Mouse (Mus musculus) limb, embryonic 11.5 days (tissue): Measurements from ENCODE around the gene Mrm1. TPM values are rescaled to one million over a fixed set of nuclear protein-coding genes. Genes with fewer than 3 reads are reported as not detected.

Experiments used
- ATAC-seq: fragments of 200-750 bp; cut with Nextera tagmentation; 2 replicates; pipeline ENCODE4 v1.8.0; 2017; ENCODE audit warnings: low read depth; ENCODE audit not compliant: insufficient number of reproducible peaks, low FRiP score, low TSS enrichment
- DNase-seq: peaks from one replicate; pipeline ENCODE4 v3.0.0-alpha.2; 2015; ENCODE audit warnings: low spot score
- H3K27ac ChIP-seq: fragments of 300-500 bp; sonication (generic); replicated peaks from 2 replicates; pipeline ENCODE4 v1.5.1; 2014; ENCODE audit warnings: low read depth, mild to moderate bottlenecking, low read length
- H3K27me3 ChIP-seq: fragments of 300-500 bp; sonication (generic); 2 replicates; pipeline ENCODE4 v1.6.1; 2014; ENCODE audit warnings: mild to moderate bottlenecking, low read length, mixed read lengths; ENCODE audit not compliant: control insufficient read depth, insufficient read depth
- H3K36me3 ChIP-seq: fragments of 300-500 bp; sonication (generic); 2 replicates; pipeline ENCODE4 v1.6.1; 2014; ENCODE audit warnings: mild to moderate bottlenecking, low read length, moderate library complexity, mixed read lengths; ENCODE audit not compliant: control insufficient read depth, insufficient read depth
- H3K4me1 ChIP-seq: fragments of 300-500 bp; sonication (generic); 2 replicates; pipeline ENCODE4 v1.6.1; 2014; ENCODE audit warnings: low read length, mixed read lengths; ENCODE audit not compliant: control insufficient read depth, insufficient read depth
- H3K4me2 ChIP-seq: fragments of 300-500 bp; sonication (generic); 2 replicates; pipeline ENCODE4 v1.6.1; 2014; ENCODE audit warnings: low read depth, mild to moderate bottlenecking, moderate library complexity; ENCODE audit not compliant: severe bottlenecking
- H3K4me3 ChIP-seq: fragments of 300-500 bp; sonication (generic); 2 replicates; pipeline ENCODE4 v1.5.1; 2014; ENCODE audit warnings: low read depth, low read length
- H3K9ac ChIP-seq: fragments of 300-500 bp; sonication (generic); 2 replicates; pipeline ENCODE4 v1.6.1; 2014; ENCODE audit warnings: mild to moderate bottlenecking, low read length
- H3K9me3 ChIP-seq: fragments of 300-500 bp; sonication (generic); 2 replicates; pipeline ENCODE4 v1.6.1; 2016; ENCODE audit warnings: low read length; ENCODE audit not compliant: control insufficient read depth
- WGBS: fragments of 180-500 bp; shearing (Covaris S2); extraction: QIAGEN DNeasy Blood & Tissue Kit; methylation state at CpG from one replicate; pipeline ENCODE4 v1.1.7; 2014; 5-methylcytosine and 5-hydroxymethylcytosine counted together
- polyA plus RNA-seq: library from polyadenylated mRNA; unstranded; fragments of >200 nt; fragmentation: Nextera tagmentation; extraction: Ambion mirVana; gene quantifications from 2 replicates; pipeline ENCODE4 v1.2.1, GENCODE M21; 2014

Gene Mrm1
- polyA plus RNA-seq = 5.9 and 8.1 TPM in 2 replicates

GRCm38 (mm10) chr11:84818961-84819692, at the start of gene Mrm1:
Gene Mrm1, minus strand, starts transcription at chr11:84819515.
- H3K27ac ChIP-seq = no peak within 1 kb of the TSS
- ATAC-seq (peak; percentile 76), DNase-seq (peak; percentile 94)
- WGBS = under 1% methylated on average over 55 of the region's 55 CpGs
- H3K36me3 ChIP-seq = no peaks in the 10 kb centered on the region
- H3K27me3 ChIP-seq = no peaks in the 10 kb centered on the region
- peak within 1 kb of the TSS; percentile 71 for H3K4me3 ChIP-seq
- H3K9ac ChIP-seq = peak within 1 kb of the TSS; percentile 70
- H3K4me1 ChIP-seq = no peaks in the 10 kb centered on the region
- peak within 1 kb of the TSS; percentile 94 for H3K4me2 ChIP-seq
- H3K9me3 ChIP-seq = no peaks in the 10 kb centered on the region

DNA sequence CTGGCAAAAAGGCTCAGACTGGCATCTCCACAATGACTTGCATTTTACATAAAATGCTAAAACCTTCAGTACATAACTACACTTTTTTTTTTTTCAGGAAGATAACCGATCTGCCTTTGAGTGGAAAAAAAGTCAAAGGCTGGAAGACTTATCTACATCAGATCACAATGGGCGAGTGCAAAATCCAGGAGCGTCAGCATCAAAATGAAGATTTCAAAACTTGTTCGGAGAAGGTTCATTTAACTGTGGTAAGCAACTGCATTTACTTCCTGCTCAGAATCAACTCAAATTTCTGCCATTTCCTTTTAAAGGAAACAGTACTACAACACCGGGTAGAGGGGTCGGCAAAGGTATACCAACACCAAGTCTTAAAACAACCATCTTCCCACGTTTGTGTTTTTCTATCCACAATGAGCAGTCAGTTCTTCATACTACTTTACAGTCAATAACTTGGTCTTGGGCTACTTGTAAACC, 49.5 kb upstream of the Mrm1 start:
- H3K27me3 ChIP-seq = no peaks in the 10 kb centered on the region
- peak overlapping the region; percentile 89 for H3K9ac ChIP-seq
- ATAC-seq = no peak
- no peak overlapping the region for H3K27ac ChIP-seq
- peak overlapping the region; percentile 88 for H3K4me3 ChIP-seq
- no peak for DNase-seq
- H3K36me3 ChIP-seq = no peaks in the 10 kb centered on the region
- no peaks in the 10 kb centered on the region for H3K9me3 ChIP-seq
- H3K4me1 ChIP-seq = peaks cover 6% of the 10 kb centered on the region
- peak overlapping the region; percentile 84 for H3K4me2 ChIP-seq
- 18% methylated on average over 7 of the region's 7 CpGs for WGBS

DNA sequence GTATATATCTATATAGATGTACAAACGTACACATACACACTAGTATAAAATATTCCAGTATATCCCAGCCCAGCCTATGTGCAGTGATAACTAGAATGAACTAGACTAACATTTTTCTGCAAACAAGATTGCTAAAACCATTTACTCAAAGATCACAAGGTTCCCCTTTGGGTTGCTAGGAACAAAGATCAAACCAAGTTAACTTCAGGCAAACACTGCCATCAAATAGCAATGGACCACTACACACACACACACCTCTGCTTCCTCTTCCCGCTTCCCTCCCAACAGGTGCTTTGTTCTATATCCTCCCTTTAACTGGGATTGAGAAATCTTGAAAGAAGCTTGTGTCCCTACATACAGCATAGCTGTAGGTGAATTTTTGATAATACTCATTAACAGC, 48.3 kb upstream of the Mrm1 start:
- WGBS = 90% methylated on average over 2 of the region's 2 CpGs
- DNase-seq (no peak), ATAC-seq (no peak)
- Histone ChIP-seq H3K4me2 (0 out of 2 replicates have a peak overlapping the region, but pooled peaks have one; percentile 16), H3K27me3 (no peaks in the 10 kb centered on the region), H3K9me3 (no peaks in the 10 kb centered on the region), H3K27ac (no peak overlapping the region), H3K4me1 (peaks cover 6% of the 10 kb centered on the region), H3K36me3 (no peaks in the 10 kb centered on the region), H3K9ac (no peak overlapping the region), H3K4me3 (no peak overlapping the region)

DNA sequence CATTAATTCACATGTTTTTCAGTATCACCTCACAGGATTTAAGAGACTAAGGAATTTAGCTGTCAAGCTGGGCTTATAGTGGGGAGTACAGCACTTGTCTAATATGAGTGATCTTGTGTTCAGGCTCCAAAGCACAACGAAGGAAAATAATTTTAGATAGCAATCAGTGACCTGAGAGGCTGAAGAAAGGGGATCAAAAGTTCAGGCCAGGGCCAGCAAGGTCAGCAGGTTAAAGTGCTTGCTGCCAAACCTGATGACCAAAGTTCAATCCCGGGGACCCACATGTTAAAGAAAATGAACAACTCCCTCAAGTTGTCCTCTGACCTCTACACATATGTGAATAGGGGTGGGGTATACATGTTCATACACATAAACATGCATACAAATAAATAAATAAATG, 46.0 kb upstream of the Mrm1 start:
- Histone ChIP-seq H3K4me2 (no peak overlapping the region), H3K27me3 (no peaks in the 10 kb centered on the region), H3K27ac (no peak overlapping the region), H3K4me1 (peaks cover 6% of the 10 kb centered on the region), H3K9me3 (no peaks in the 10 kb centered on the region), H3K4me3 (no peak overlapping the region), H3K36me3 (no peaks in the 10 kb centered on the region), H3K9ac (no peak overlapping the region)
- no peak for DNase-seq
- 59% methylated on average over 2 of the region's 2 CpGs for WGBS
- no peak for ATAC-seq

DNA sequence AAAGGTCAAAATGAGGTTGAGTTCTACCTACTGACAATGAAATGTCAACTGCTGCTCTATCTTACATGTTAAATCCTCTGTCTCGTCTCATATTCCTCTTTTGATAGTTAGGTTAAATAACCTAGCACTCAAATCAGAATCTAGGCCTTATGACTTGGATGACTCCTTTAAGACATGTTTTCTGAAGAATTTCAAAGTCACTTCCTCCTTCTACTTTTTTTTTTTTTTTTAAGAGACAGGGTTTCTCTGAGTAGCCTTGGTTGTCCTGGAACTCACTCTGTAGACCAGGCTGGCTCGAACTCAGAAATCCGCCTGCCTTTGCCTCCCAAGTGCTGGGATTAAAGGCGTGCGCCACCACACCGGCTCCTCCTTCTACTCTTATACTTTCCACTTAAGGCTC, 36.0 kb upstream of the Mrm1 start:
- ATAC-seq (no peak), DNase-seq (no peak)
- no peak overlapping the region for H3K4me2 ChIP-seq
- H3K9ac ChIP-seq = no peak overlapping the region
- no peaks in the 10 kb centered on the region for H3K4me1 ChIP-seq
- no peak overlapping the region for H3K27ac ChIP-seq
- no peaks in the 10 kb centered on the region for H3K27me3 ChIP-seq
- peaks cover 19% of the 10 kb centered on the region for H3K36me3 ChIP-seq
- H3K4me3 ChIP-seq = no peak overlapping the region
- WGBS = 94% methylated on average over 6 of the region's 6 CpGs
- H3K9me3 ChIP-seq = no peaks in the 10 kb centered on the region

- H3K4me2 ChIP-seq = no peak overlapping the region
- ATAC-seq = no peak
- H3K4me1 ChIP-seq = no peaks in the 10 kb centered on the region
- H3K27ac ChIP-seq = no peak overlapping the region
- 88% methylated on average over 7 of the region's 7 CpGs for WGBS
- no peaks in the 10 kb centered on the region for H3K27me3 ChIP-seq
- peaks cover 4% of the 10 kb centered on the region; the same call in 1 of the 2 replicates for H3K36me3 ChIP-seq
- DNase-seq = no peak
- no peaks in the 10 kb centered on the region for H3K9me3 ChIP-seq
- no peak overlapping the region for H3K4me3 ChIP-seq
- H3K9ac ChIP-seq = no peak overlapping the region
Observed at GRCm38 (mm10) chr11:84847475-84848090, 28.3 kb upstream of the Mrm1 start.

GRCm38 (mm10) chr11:84846741-84847474, 27.6 kb upstream of the Mrm1 start:
- H3K4me1 ChIP-seq = no peaks in the 10 kb centered on the region
- no peak overlapping the region for H3K4me2 ChIP-seq
- H3K36me3 ChIP-seq = peaks cover 4% of the 10 kb centered on the region; the same call in 1 of the 2 replicates
- no peak overlapping the region for H3K27ac ChIP-seq
- H3K27me3 ChIP-seq = no peaks in the 10 kb centered on the region
- H3K9me3 ChIP-seq = no peaks in the 10 kb centered on the region
- H3K4me3 ChIP-seq = no peak overlapping the region
- DNase-seq = no peak
- no peak for ATAC-seq
- H3K9ac ChIP-seq = no peak overlapping the region
- 95% methylated on average over 15 of the region's 15 CpGs for WGBS

GRCm38 (mm10) chr11:84839330-84839729, 20.0 kb upstream of the Mrm1 start:
- H3K4me3 ChIP-seq = no peak overlapping the region
- no peak overlapping the region for H3K27ac ChIP-seq
- no peak overlapping the region for H3K9ac ChIP-seq
- H3K36me3 ChIP-seq = peaks cover 10% of the 10 kb centered on the region
- ATAC-seq (no peak), DNase-seq (no peak)
- H3K9me3 ChIP-seq = no peaks in the 10 kb centered on the region
- H3K4me1 ChIP-seq = no peaks in the 10 kb centered on the region
- WGBS = 92% methylated on average over 2 of the region's 2 CpGs
- H3K4me2 ChIP-seq = no peak overlapping the region
- no peaks in the 10 kb centered on the region for H3K27me3 ChIP-seq
